Mouse (Mus musculus): ENCODE measurements around the gene Tgif2. TPM values are rescaled to one million over a fixed set of nuclear protein-coding genes. Genes with fewer than 3 reads are reported as not detected.

Gene Tgif2
- total and polyA plus RNA-seq, 3 experiments, result 16.9 to 43.3 TPM; not detected in 1

DNA sequence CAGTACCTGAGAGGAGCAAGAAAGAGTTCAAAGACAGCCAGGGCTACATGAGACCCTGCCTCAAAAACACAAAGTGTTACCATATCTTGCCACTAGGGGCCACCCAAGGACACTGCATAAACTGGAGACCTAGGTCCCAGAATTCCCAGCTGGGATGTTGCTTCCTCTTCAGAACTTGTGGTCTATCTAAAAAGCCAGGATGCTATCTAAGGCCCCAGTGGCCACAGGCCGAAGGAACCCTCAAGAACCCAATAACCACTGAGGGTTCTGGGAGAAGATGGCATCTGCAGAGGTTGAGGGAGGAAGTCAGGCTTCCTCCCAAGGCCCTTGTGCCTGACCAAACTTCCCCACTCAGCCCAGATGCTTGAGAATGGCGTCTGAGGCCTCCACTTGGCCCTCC, 30.2 kb upstream of the Tgif2 start:
- no peaks in the 10 kb centered on the region for H3K9me3 ChIP-seq (replicated peaks; ENCODE audit: insufficient read depth, low read length)
- TF ChIP-seq KAT2A (conservative IDR thresholded peaks at IDR 0.05; ENCODE audit: low read depth, low read length) (no peak), TBP (IDR thresholded peaks at IDR 0.05; ENCODE audit: low read depth, low read length) (no peak), SMC3 (IDR thresholded peaks at IDR 0.05; ENCODE audit: low read depth, low read length) (peak; percentile 65), MAX (IDR thresholded peaks at IDR 0.05; ENCODE audit: low read length) (no peak), CHD2 (IDR thresholded peaks at IDR 0.05; ENCODE audit: low read length) (no peak; the same call in 1 of the 2 replicates), POLR2AphosphoS5 (IDR thresholded peaks at IDR 0.05; ENCODE audit: borderline replicate concordance, low read depth, low read length) (no peak), JUND (IDR thresholded peaks at IDR 0.05; ENCODE audit: low read depth, low read length) (no peak), MAFK (IDR thresholded peaks at IDR 0.05; ENCODE audit: borderline replicate concordance, low read depth, low read length) (no peak), ZC3H11A (IDR thresholded peaks at IDR 0.05; ENCODE audit: low read depth, low read length) (peak; percentile 52), RAD21 (IDR thresholded peaks at IDR 0.05; ENCODE audit: low read depth, low read length) (peak; percentile 69), BHLHE40 (IDR thresholded peaks at IDR 0.05; ENCODE audit: borderline replicate concordance, low read depth, low read length) (no peak), ZMIZ1 (IDR thresholded peaks at IDR 0.05; ENCODE audit: low read depth, low read length) (no peak), ZNF384 (IDR thresholded peaks at IDR 0.05; ENCODE audit: low read depth, low read length) (no peak), EP300 (IDR thresholded peaks at IDR 0.05; ENCODE audit: low read depth in 1 of 2, low read length in 2 of 2) (no peak), USF1 (IDR thresholded peaks at IDR 0.05; ENCODE audit: low read depth, low read length) (no peak), CTCF (IDR thresholded peaks at IDR 0.05 in 2 of 3, conservative IDR thresholded peaks at IDR 0.05 in 1 of 3; ENCODE audit: control insufficient read depth in 1 of 3, insufficient read depth in 1 of 3, low read depth in 2 of 3, low read length in 3 of 3, poor library complexity in 1 of 3, severe bottlenecking in 1 of 3) (peak; percentile 54 to 94 (median 76))
- no peaks in the 10 kb centered on the region for H3K79me2 ChIP-seq (ENCODE audit: control insufficient read depth, insufficient read depth, low read length, poor library complexity)
- peaks cover 0 to 5% of the 10 kb centered on the region in 2 experiments; a peak in 2 of 4 replicates for H3K36me3 ChIP-seq (ENCODE audit: control insufficient read depth in 1 of 2, insufficient read depth in 2 of 2, low read length in 2 of 2)
- peaks cover 0 to 4% of the 10 kb centered on the region in 2 experiments; a peak in 1 of 4 replicates for H3K27me3 ChIP-seq (ENCODE audit: control insufficient read depth in 1 of 2, insufficient read depth in 2 of 2, low read length in 2 of 2)
- peak; percentile 67 for DNase-seq (ENCODE audit: low read depth, low spot score)
- H3K4me3 ChIP-seq (ENCODE audit: control insufficient read depth in 1 of 2, insufficient read depth in 1 of 2, low read depth in 2 of 2, low read length in 2 of 2), result no peak overlapping the region
- no peak overlapping the region for H3K27ac ChIP-seq (ENCODE audit: control insufficient read depth, low read depth, low read length)
- 0 out of 2 replicates have a peak overlapping the region, but pooled peaks have one; percentile 13 for H3K9ac ChIP-seq (ENCODE audit: control insufficient read depth, low read depth, low read length, poor library complexity, severe bottlenecking)
- H3K4me1 ChIP-seq (ENCODE audit: control insufficient read depth in 1 of 2, insufficient read depth in 2 of 2, low read length in 2 of 2), result peaks cover 4 to 6% of the 10 kb centered on the region in 2 experiments

GRCm38 (mm10) chr2:156810716-156811115, 29.1 kb upstream of the Tgif2 start:
- Histone ChIP-seq H3K27me3 (ENCODE audit: control insufficient read depth in 1 of 2, insufficient read depth in 2 of 2, low read length in 2 of 2) (peaks cover 0 to 4% of the 10 kb centered on the region in 2 experiments; a peak in 1 of 4 replicates), H3K27ac (ENCODE audit: control insufficient read depth, low read depth, low read length) (no peak overlapping the region), H3K79me2 (ENCODE audit: control insufficient read depth, insufficient read depth, low read length, poor library complexity) (no peaks in the 10 kb centered on the region), H3K4me1 (ENCODE audit: control insufficient read depth in 1 of 2, insufficient read depth in 2 of 2, low read length in 2 of 2) (no peaks in the 10 kb centered on the region), H3K9ac (ENCODE audit: control insufficient read depth, low read depth, low read length, poor library complexity, severe bottlenecking) (no peak overlapping the region), H3K9me3 (replicated peaks; ENCODE audit: insufficient read depth, low read length) (no peaks in the 10 kb centered on the region), H3K36me3 (ENCODE audit: control insufficient read depth in 1 of 2, insufficient read depth in 2 of 2, low read length in 2 of 2) (no peaks in the 10 kb centered on the region), H3K4me3 (ENCODE audit: control insufficient read depth in 1 of 2, insufficient read depth in 1 of 2, low read depth in 2 of 2, low read length in 2 of 2) (no peak overlapping the region)
- peak; percentile 23 for DNase-seq (ENCODE audit: low read depth, low spot score)
- TF ChIP-seq CHD1 (IDR thresholded peaks at IDR 0.05; ENCODE audit: low read depth, low read length) (no peak), MYB (IDR thresholded peaks at IDR 0.05; ENCODE audit: low read depth, low read length) (no peak), TAL1 (IDR thresholded peaks at IDR 0.05; ENCODE audit: low read length) (no peak), RCOR1 (IDR thresholded peaks at IDR 0.05; ENCODE audit: low read depth, low read length) (no peak), E2F4 (IDR thresholded peaks at IDR 0.05; ENCODE audit: borderline replicate concordance, low read depth, low read length) (no peak), ZKSCAN1 (IDR thresholded peaks at IDR 0.05; ENCODE audit: low read depth, low read length) (no peak), NELFE (IDR thresholded peaks at IDR 0.05; ENCODE audit: low read depth, low read length) (no peak), CHD2 (IDR thresholded peaks at IDR 0.05; ENCODE audit: low read length) (no peak), TBP (IDR thresholded peaks at IDR 0.05; ENCODE audit: low read depth, low read length) (no peak), UBTF (IDR thresholded peaks at IDR 0.05; ENCODE audit: borderline replicate concordance, insufficient read depth, low read depth, low read length) (no peak), ELF1 (IDR thresholded peaks at IDR 0.05; ENCODE audit: low read depth, low read length) (no peak), GATA1 (IDR thresholded peaks at IDR 0.05; ENCODE audit: low read depth, low read length) (no peak), CTCF (IDR thresholded peaks at IDR 0.05 in 2 of 3, conservative IDR thresholded peaks at IDR 0.05 in 1 of 3; ENCODE audit: control insufficient read depth in 1 of 3, insufficient read depth in 1 of 3, low read depth in 2 of 3, low read length in 3 of 3, poor library complexity in 1 of 3, severe bottlenecking in 1 of 3) (no peak), ETS1 (IDR thresholded peaks at IDR 0.05; ENCODE audit: low read depth, low read length) (no peak), MAFK (IDR thresholded peaks at IDR 0.05; ENCODE audit: borderline replicate concordance, low read depth, low read length) (no peak), GABPA (IDR thresholded peaks at IDR 0.05; ENCODE audit: low read depth, low read length) (no peak)
